Mouse (Mus musculus): Measurements from ENCODE around the gene Sars2. TPM values are rescaled to one million over a fixed set of nuclear protein-coding genes. Genes with fewer than 3 reads are reported as not detected.

Sars2 gene
- polyA plus RNA-seq, 1 experiment from 2014 or later = 30.4 TPM

DNA sequence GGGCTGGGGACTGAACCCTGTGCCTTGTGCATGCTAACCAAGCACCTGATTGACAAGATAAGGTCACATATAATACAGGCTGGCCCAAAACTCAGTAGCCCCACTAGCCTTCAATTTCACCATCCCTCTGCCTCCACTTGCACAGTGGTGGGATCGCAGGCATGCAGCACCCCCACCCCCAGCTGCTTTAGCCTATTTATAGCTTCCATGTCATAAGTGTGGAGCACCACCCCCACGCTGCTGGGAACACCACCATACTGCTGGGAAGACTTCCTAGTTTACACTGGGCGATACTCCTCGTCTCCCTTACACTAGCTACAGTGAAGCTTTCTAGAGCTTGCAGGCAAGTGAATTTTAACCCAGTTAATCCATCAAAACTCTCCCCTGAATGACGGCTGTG lies 27.1 kb upstream of the Sars2 start:
- ATAC-seq (ENCODE audit: low FRiP score, low read depth) = no peak
- WGBS = 77% methylated on average over 5 of the region's 5 CpGs
- H3K4me2 ChIP-seq (replicated peaks) = no peak overlapping the region
- no peak overlapping the region for H3K27ac ChIP-seq
- peaks cover 30% of the 10 kb centered on the region for H3K4me1 ChIP-seq
- no peak overlapping the region for H3K9ac ChIP-seq
- H3K4me3 ChIP-seq = no peak overlapping the region
- H3K9me3 ChIP-seq = no peaks in the 10 kb centered on the region
- no peaks in the 10 kb centered on the region for H3K27me3 ChIP-seq
- H3K36me3 ChIP-seq = no peaks in the 10 kb centered on the region

GRCm38 (mm10) chr7:28715598-28715997 lies 26.2 kb upstream of the Sars2 start:
- no peaks in the 10 kb centered on the region for H3K36me3 ChIP-seq
- WGBS = 93% methylated on average over 2 of the region's 2 CpGs
- no peaks in the 10 kb centered on the region for H3K27me3 ChIP-seq
- H3K9ac ChIP-seq = no peak overlapping the region
- peak overlapping the region; percentile 71 for H3K4me2 ChIP-seq (replicated peaks)
- H3K4me1 ChIP-seq = peaks cover 30% of the 10 kb centered on the region
- H3K9me3 ChIP-seq = no peaks in the 10 kb centered on the region
- H3K4me3 ChIP-seq = no peak overlapping the region
- no peak for ATAC-seq (ENCODE audit: low FRiP score, low read depth)
- no peak overlapping the region for H3K27ac ChIP-seq

DNA sequence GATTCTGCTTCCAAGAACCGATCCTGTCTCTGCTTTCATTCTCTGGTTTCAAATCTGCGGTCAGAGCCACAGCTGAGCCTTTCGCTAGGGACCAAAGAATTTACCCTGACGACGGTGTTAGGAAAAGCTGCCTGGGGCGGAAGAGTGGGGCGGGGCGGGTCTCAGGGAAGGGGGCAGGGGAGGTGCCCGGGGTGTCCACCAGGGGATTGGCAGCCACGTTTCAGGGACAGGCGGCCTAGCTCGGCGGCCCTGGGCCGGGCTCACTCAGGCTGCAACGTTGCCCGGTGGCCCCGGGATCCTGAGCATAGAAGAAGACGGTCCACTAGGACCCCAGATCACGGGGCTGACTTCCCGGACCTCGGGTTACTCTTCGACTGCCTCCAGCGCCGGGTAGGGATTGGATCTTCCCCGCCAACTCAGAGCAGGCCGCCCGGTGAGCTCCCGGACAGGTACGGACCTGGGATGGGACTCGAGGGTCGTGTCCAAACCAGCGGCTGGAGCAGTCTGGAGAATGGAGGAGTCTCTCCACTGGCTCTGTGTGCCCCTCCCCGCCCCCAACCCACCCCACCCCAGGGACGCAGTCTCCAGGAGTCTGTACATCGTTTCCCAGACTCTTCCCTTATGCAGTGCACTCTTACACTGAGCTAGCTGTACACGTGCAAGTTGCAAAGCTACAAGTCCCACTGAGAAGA lies 25.1 kb upstream of the Sars2 start, which contains the start of gene Fbxo17:
TSS of gene Fbxo17 (plus strand) at position 215 of the 692 bp plus-strand sequence.
- peak within 1 kb of the TSS; percentile 84 for H3K9ac ChIP-seq
- H3K9me3 ChIP-seq = no peaks in the 10 kb centered on the region
- WGBS = 3% methylated on average over 36 of the region's 36 CpGs
- no peaks in the 10 kb centered on the region for H3K27me3 ChIP-seq
- peak; percentile 82 for ATAC-seq (ENCODE audit: low FRiP score, low read depth)
- peaks cover 37% of the 10 kb centered on the region for H3K4me1 ChIP-seq
- peak within 1 kb of the TSS; percentile 71 for H3K4me2 ChIP-seq (replicated peaks)
- peak within 1 kb of the TSS; percentile 79 for H3K27ac ChIP-seq
- no peaks in the 10 kb centered on the region for H3K36me3 ChIP-seq
- peak within 1 kb of the TSS; percentile 59 for H3K4me3 ChIP-seq

GRCm38 (mm10) chr7:28717726-28718125 lies 24.1 kb upstream of the Sars2 start:
- Histone ChIP-seq H3K4me2 (replicated peaks) (peak overlapping the region; percentile 71), H3K4me1 (peaks cover 37% of the 10 kb centered on the region)

GRCm38 (mm10) chr7:28719159-28719558 lies 22.6 kb upstream of the Sars2 start:
- Histone ChIP-seq H3K36me3 (peaks cover 2% of the 10 kb centered on the region), H3K27ac (no peak overlapping the region), H3K9ac (no peak overlapping the region), H3K4me1 (peaks cover 37% of the 10 kb centered on the region), H3K4me3 (no peak overlapping the region), H3K9me3 (no peaks in the 10 kb centered on the region), H3K27me3 (no peaks in the 10 kb centered on the region), H3K4me2 (replicated peaks) (peak overlapping the region; percentile 28; the same call in 1 of the 2 replicates)
- WGBS = 38% methylated on average over 4 of the region's 4 CpGs
- ATAC-seq (ENCODE audit: low FRiP score, low read depth) = no peak

More at GRCm38 (mm10) chr7:28717726-28718125, 24.1 kb upstream of the Sars2 start:
- Histone ChIP-seq H3K9ac (peak overlapping the region; percentile 35; the same call in 1 of the 2 replicates), H3K27me3 (no peaks in the 10 kb centered on the region), H3K9me3 (no peaks in the 10 kb centered on the region), H3K36me3 (no peaks in the 10 kb centered on the region), H3K4me3 (peak overlapping the region; percentile 59), H3K27ac (no peak overlapping the region; the same call in 1 of the 2 replicates)
- no peak for ATAC-seq (ENCODE audit: low FRiP score, low read depth)
- 78% methylated on average over 10 of the region's 10 CpGs for WGBS

GRCm38 (mm10) chr7:28719650-28720049 lies 22.1 kb upstream of the Sars2 start:
- Histone ChIP-seq H3K36me3 (peaks cover 7% of the 10 kb centered on the region), H3K27me3 (no peaks in the 10 kb centered on the region), H3K4me2 (replicated peaks) (no peak overlapping the region), H3K9ac (no peak overlapping the region), H3K27ac (no peak overlapping the region), H3K4me3 (no peak overlapping the region), H3K9me3 (no peaks in the 10 kb centered on the region), H3K4me1 (peaks cover 34% of the 10 kb centered on the region)
- WGBS = 77% methylated on average over 2 of the region's 2 CpGs
- ATAC-seq (ENCODE audit: low FRiP score, low read depth) = no peak

DNA sequence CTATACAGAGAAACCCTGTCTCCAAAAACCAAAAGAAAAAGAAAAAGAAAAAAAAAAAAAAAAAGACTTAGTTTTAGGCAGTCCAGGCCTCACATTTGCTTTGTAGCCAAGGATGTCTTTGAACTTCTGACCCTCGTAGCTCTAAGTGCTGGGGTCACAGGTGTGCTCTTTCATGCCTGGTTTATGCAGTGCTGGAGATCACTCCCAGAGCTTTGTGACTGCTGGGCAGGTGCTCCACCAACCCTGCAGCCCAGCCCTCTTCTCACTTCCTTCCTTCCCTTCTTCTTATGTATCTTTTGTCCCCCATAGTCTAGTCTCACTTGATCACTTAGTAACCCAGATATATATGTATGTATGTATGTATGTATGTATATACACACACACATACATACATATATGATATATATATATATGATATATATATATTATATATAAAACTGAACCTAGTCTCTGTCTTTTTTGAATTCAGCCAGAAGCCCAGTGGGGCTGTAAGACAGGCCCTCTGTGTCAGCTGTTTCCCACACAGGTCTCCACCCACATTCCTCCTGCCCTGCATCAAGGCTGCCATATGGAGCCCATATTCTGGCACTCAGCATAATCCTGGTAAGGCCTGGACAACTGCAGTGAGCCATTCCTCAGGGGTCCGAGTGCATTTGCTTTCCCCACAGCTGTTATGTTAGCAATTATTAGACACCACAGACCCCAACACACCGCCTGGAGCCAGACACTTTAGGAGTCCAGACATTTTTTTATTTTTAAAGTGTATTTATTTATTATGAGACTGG lies 20.8 kb upstream of the Sars2 start:
- peaks cover 20% of the 10 kb centered on the region for H3K36me3 ChIP-seq
- H3K27ac ChIP-seq = no peak overlapping the region
- peaks cover 32% of the 10 kb centered on the region for H3K4me1 ChIP-seq
- H3K4me3 ChIP-seq = no peak overlapping the region
- H3K9ac ChIP-seq = no peak overlapping the region
- WGBS = 30% methylated on average over 3 of the region's 3 CpGs
- H3K9me3 ChIP-seq = no peaks in the 10 kb centered on the region
- H3K4me2 ChIP-seq (replicated peaks) = no peak overlapping the region
- no peaks in the 10 kb centered on the region for H3K27me3 ChIP-seq
- peak; percentile 65 for ATAC-seq (ENCODE audit: low FRiP score, low read depth)

GRCm38 (mm10) chr7:28722079-28722478 lies 19.7 kb upstream of the Sars2 start:
- Histone ChIP-seq H3K36me3 (peaks cover 22% of the 10 kb centered on the region), H3K4me2 (replicated peaks) (no peak overlapping the region), H3K4me1 (peaks cover 32% of the 10 kb centered on the region), H3K27me3 (no peaks in the 10 kb centered on the region), H3K9ac (no peak overlapping the region), H3K9me3 (no peaks in the 10 kb centered on the region), H3K27ac (no peak overlapping the region), H3K4me3 (no peak overlapping the region)
- no peak for ATAC-seq (ENCODE audit: low FRiP score, low read depth)
- 93% methylated on average over 7 of the region's 7 CpGs for WGBS

DNA sequence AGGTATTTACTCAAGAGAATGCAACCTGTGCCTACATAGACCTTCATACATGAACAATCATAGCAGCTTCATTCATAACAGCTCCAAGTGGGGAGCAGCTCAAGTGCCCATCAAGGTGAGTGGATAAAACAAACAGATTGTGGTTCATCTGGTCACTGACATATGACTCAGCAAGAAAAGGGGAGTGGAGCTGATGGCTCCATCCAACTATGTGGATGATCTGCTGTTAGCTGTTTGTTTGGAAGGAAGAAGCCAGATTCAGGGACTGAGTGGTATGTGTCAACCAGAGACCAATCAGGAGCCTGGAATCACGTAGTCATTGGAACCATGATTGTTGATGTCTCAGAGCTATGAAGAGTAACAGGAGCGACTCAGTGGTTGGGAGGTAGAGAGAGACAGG lies 17.2 kb upstream of the Sars2 start:
- peaks cover 38% of the 10 kb centered on the region for H3K36me3 ChIP-seq
- H3K4me2 ChIP-seq (replicated peaks) = no peak overlapping the region
- H3K9me3 ChIP-seq = no peaks in the 10 kb centered on the region
- no peak overlapping the region for H3K27ac ChIP-seq
- peaks cover 11% of the 10 kb centered on the region; the same call in 1 of the 2 replicates for H3K4me1 ChIP-seq
- no peak overlapping the region for H3K9ac ChIP-seq
- H3K27me3 ChIP-seq = no peaks in the 10 kb centered on the region
- no peak overlapping the region for H3K4me3 ChIP-seq
- no peak for ATAC-seq (ENCODE audit: low FRiP score, low read depth)
- 90% methylated on average over 2 of the region's 2 CpGs for WGBS

- H3K4me2 ChIP-seq (replicated peaks) = 0 out of 2 replicates have a peak overlapping the region, but pooled peaks have one; percentile 3
Observed at GRCm38 (mm10) chr7:28726600-28726999, 15.2 kb upstream of the Sars2 start.

GRCm38 (mm10) chr7:28727649-28728340 lies 14.0 kb upstream of the Sars2 start:
- WGBS = 52% methylated on average over 10 of the region's 10 CpGs

More at GRCm38 (mm10) chr7:28726600-28726999, 15.2 kb upstream of the Sars2 start:
- Histone ChIP-seq H3K9me3 (peaks cover 6% of the 10 kb centered on the region), H3K27me3 (peaks cover under 1% of the 10 kb centered on the region; the same call in 1 of the 2 replicates), H3K4me1 (0 out of 2 replicates have a peak, but pooled peaks cover 4% of the 10 kb centered on the region), H3K4me3 (no peak overlapping the region), H3K27ac (no peak overlapping the region), H3K36me3 (peaks cover 54% of the 10 kb centered on the region), H3K9ac (no peak overlapping the region)
- ATAC-seq (ENCODE audit: low FRiP score, low read depth) = peak; percentile 51; the same call in 1 of the 2 replicates
- 9% methylated on average over 14 of the region's 14 CpGs for WGBS

More at GRCm38 (mm10) chr7:28727649-28728340, 14.0 kb upstream of the Sars2 start:
- H3K9ac ChIP-seq = no peak overlapping the region
- H3K4me3 ChIP-seq = no peak overlapping the region
- no peak overlapping the region for H3K27ac ChIP-seq
- ATAC-seq (ENCODE audit: low FRiP score, low read depth) = no peak
- peaks cover 55% of the 10 kb centered on the region for H3K36me3 ChIP-seq
- H3K4me1 ChIP-seq = peaks cover 11% of the 10 kb centered on the region; the same call in 1 of the 2 replicates
- peaks cover 9% of the 10 kb centered on the region; the same call in 1 of the 2 replicates for H3K27me3 ChIP-seq
- H3K4me2 ChIP-seq (replicated peaks) = no peak overlapping the region
- peaks cover 9% of the 10 kb centered on the region for H3K9me3 ChIP-seq
